Mouse (Mus musculus) limb, embryonic 14.5 days (tissue): ENCODE measurements around the gene Plekhm1. TPM values are rescaled to one million over a fixed set of nuclear protein-coding genes. Genes with fewer than 3 reads are reported as not detected.
A peak's percentile ranks its signal among the peaks of the same experiment; 100 is the strongest.

Experiments
- ATAC-seq: fragments of 200-750 bp; cut with Nextera tagmentation; 2 replicates; pipeline ENCODE4 v1.8.0; 2017; ENCODE audit warnings: low read depth, moderate number of reproducible peaks, moderate TSS enrichment; ENCODE audit not compliant: low FRiP score
- DNase-seq: peaks from one replicate; pipeline ENCODE4 v3.0.0-alpha.2; 2015; ENCODE audit warnings: low spot score
- H3K27ac ChIP-seq: fragments of 300-500 bp; sonication (generic); replicated peaks from 2 replicates; pipeline ENCODE4 v1.5.1; 2014; ENCODE audit warnings: low read depth, mild to moderate bottlenecking, low read length, moderate library complexity, mixed read lengths
- H3K27me3 ChIP-seq: fragments of 300-500 bp; sonication (generic); 2 replicates; pipeline ENCODE4 v1.6.1; 2014; ENCODE audit warnings: low read length, mixed read lengths; ENCODE audit not compliant: control insufficient read depth, insufficient read depth
- H3K36me3 ChIP-seq: fragments of 300-500 bp; sonication (generic); 2 replicates; pipeline ENCODE4 v1.6.1; 2014; ENCODE audit warnings: mild to moderate bottlenecking, low read length, moderate library complexity, mixed read lengths; ENCODE audit not compliant: control insufficient read depth, insufficient read depth
- H3K4me1 ChIP-seq: fragments of 300-500 bp; sonication (generic); 2 replicates; pipeline ENCODE4 v1.6.1; 2014; ENCODE audit warnings: antibody characterized with exemption, low read length, mixed read lengths; ENCODE audit not compliant: control insufficient read depth, insufficient read depth
- H3K4me2 ChIP-seq: fragments of 300-500 bp; sonication (generic); replicated peaks from 2 replicates; pipeline ENCODE4 v1.6.1; 2014; ENCODE audit warnings: low read depth, mild to moderate bottlenecking, low read length, moderate library complexity; ENCODE audit not compliant: severe bottlenecking
- H3K4me3 ChIP-seq: fragments of 300-500 bp; sonication (generic); replicated peaks from 2 replicates; pipeline ENCODE4 v1.5.1; 2014; ENCODE audit warnings: low read length
- H3K9ac ChIP-seq: fragments of 300-500 bp; sonication (generic); 2 replicates; pipeline ENCODE4 v1.6.1; 2014; ENCODE audit warnings: mild to moderate bottlenecking, low read depth, low read length, moderate library complexity; ENCODE audit not compliant: severe bottlenecking
- H3K9me3 ChIP-seq: fragments of 300-500 bp; sonication (generic); 2 replicates; pipeline ENCODE4 v1.6.1; 2016; ENCODE audit warnings: low read length; ENCODE audit not compliant: control insufficient read depth
- POLR2A ChIP-seq: fragments of 200-500 bp; IDR thresholded peaks from 2 replicates; pipeline ENCODE4 v1.8.0; 2012; ENCODE audit warnings: inconsistent platforms, mild to moderate bottlenecking, moderate library complexity, borderline replicate concordance; ENCODE audit not compliant: insufficient read depth, insufficient read length; ENCODE audit errors: extremely low read depth
- WGBS: fragments of 180-500 bp; shearing (Covaris S2); extraction: QIAGEN DNeasy Blood & Tissue Kit; methylation state at CpG from one replicate; pipeline ENCODE4 v1.1.7; 2014; 5-methylcytosine and 5-hydroxymethylcytosine counted together
- polyA plus RNA-seq, 2 experiments: library from polyadenylated mRNA; depleted of rRNA in 1 of 2; stranded (reverse) in 1 of 2; unstranded in 1 of 2; fragments of >200 nt; fragmentation: Nextera tagmentation in 1 of 2; extraction: Ambion mirVana in 1 of 2; gene quantifications; 2 replicates each; pipeline versions ENCODE4 v1.2.1 to v1.2.3; 2012 to 2014

The Plekhm1 gene
- polyA plus RNA-seq, 2 experiments = 9.6 to 11.8 TPM

DNA sequence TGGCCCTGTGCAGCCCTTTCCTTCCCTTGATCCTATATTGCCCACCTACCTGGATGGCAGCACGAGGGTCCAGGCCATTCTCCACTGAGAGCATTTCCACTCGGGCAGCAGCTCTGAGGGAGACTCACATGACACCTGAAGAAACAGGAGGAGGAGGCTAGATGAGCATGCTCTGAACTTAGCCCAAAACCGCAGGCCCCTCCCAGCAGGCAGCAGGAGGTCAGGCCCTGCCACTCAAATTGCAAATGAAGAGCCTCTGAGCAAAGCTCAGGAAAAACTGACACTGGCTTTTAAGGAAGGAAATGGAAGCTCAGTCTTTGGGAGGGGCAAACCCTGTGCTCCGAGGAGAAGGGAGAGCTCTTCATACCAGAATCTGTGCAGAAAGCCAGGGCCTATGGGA is 8.7 kb downstream of the Plekhm1 start:
- H3K4me2 ChIP-seq = no peak overlapping the region
- WGBS = 68% methylated on average over 4 of the region's 4 CpGs
- peaks cover 11% of the 10 kb centered on the region for H3K36me3 ChIP-seq
- H3K4me1 ChIP-seq = no peaks in the 10 kb centered on the region
- ATAC-seq (no peak), DNase-seq (no peak)
- H3K9ac ChIP-seq = no peak overlapping the region
- H3K4me3 ChIP-seq = no peak overlapping the region
- no peaks in the 10 kb centered on the region for H3K27me3 ChIP-seq
- no peak for TF ChIP-seq POLR2A
- H3K9me3 ChIP-seq = no peaks in the 10 kb centered on the region
- no peak overlapping the region for H3K27ac ChIP-seq

DNA sequence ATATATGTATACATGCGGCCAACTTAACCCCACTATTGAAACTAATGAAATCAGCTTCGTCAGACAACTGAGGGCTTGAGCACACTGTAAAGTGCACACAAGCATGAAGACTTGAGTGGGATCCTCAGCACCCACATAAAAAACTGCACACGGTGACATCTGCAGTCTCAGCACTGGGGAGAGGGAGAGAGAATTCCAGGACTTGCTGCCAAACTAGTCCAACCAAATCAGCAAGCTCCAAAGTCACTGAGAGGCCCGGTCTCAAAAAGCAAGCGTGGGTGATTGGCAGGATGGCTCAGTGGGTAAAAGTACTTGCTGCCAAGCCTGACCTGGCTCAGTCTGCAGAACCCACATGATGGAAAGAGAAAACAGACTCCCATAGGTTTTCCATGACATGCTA is 9.7 kb downstream of the Plekhm1 start:
- Histone ChIP-seq H3K9ac (no peak overlapping the region), H3K4me2 (no peak overlapping the region), H3K27me3 (no peaks in the 10 kb centered on the region), H3K36me3 (peaks cover 11% of the 10 kb centered on the region), H3K4me3 (no peak overlapping the region), H3K4me1 (no peaks in the 10 kb centered on the region), H3K27ac (no peak overlapping the region), H3K9me3 (no peaks in the 10 kb centered on the region)
- no peak for DNase-seq
- ATAC-seq = no peak
- no peak for TF ChIP-seq POLR2A
- 91% methylated on average over 5 of the region's 5 CpGs for WGBS

DNA sequence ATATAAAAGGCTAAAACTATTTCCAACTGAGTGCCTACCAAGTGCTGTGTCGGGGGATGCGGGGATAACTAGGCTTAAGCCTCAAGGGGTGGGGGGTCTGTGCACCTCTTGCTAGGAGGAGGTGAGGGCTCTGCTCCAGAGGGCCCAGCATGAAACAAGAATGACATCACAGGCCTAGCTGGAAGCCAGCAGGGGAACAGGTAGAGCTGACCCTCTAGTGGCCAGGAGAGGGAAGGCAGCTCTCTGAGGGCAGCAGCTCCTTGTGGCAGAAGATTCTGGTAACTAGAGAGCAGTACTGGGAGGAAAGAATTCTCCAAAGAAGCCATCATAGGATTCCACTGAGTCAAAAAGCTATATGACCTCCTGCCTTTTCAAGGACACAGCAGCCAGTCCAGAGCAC is 10.3 kb downstream of the Plekhm1 start:
- TF ChIP-seq POLR2A = no peak
- no peaks in the 10 kb centered on the region for H3K4me1 ChIP-seq
- H3K4me2 ChIP-seq = no peak overlapping the region
- H3K9ac ChIP-seq = no peak overlapping the region
- no peak overlapping the region for H3K4me3 ChIP-seq
- no peaks in the 10 kb centered on the region for H3K9me3 ChIP-seq
- no peak overlapping the region for H3K27ac ChIP-seq
- DNase-seq = peak; percentile 29
- WGBS = 64% methylated on average over 2 of the region's 2 CpGs
- ATAC-seq = no peak
- H3K36me3 ChIP-seq = peaks cover 11% of the 10 kb centered on the region
- H3K27me3 ChIP-seq = no peaks in the 10 kb centered on the region

DNA sequence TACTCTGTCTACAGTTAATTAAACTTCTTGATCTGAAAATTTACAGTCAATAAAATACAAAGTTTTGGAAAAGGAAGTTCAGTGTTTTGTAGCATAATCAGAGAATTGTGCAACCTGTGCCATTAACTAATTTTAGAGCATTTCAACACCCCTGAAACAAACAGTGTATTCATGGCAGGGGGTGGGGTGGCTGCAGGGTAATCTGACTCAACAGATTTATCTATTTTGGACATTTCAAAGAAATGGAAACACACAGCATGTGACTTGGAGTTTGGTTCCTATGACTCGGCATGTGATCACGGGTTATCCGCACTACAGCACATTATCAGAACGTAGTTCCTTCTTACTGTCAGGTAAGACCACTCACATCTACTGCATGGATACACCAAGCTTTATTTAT is 12.5 kb downstream of the Plekhm1 start:
- DNase-seq = no peak
- Histone ChIP-seq H3K27ac (no peak overlapping the region), H3K36me3 (peaks cover 32% of the 10 kb centered on the region), H3K9me3 (no peaks in the 10 kb centered on the region), H3K9ac (no peak overlapping the region), H3K27me3 (no peaks in the 10 kb centered on the region), H3K4me3 (no peak overlapping the region), H3K4me1 (no peaks in the 10 kb centered on the region), H3K4me2 (no peak overlapping the region)
- 85% methylated on average over 4 of the region's 4 CpGs for WGBS
- ATAC-seq = no peak
- TF ChIP-seq POLR2A = no peak

DNA sequence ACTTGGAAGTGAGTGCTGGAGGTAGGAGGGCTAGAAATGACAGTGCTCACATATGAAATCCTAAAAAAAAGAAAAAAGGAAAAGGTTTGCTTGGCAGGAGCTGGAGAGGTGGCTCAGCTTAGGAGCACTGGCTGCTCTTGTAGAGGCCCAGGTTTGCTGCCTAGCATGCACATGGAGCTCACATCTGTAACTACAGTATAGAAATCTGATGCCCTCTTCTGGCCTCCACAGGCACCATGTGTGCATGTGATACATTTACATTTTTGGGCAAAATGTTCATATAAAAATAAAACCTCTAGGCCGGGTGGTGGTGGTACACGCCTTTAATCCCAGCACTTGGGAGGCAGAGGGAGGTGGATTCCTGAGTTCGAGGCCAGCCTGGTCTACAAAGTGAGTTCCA is 13.4 kb downstream of the Plekhm1 start:
- no peak overlapping the region for H3K4me2 ChIP-seq
- DNase-seq (no peak), ATAC-seq (no peak)
- H3K27me3 ChIP-seq = no peaks in the 10 kb centered on the region
- H3K9ac ChIP-seq = no peak overlapping the region
- TF ChIP-seq POLR2A = no peak
- no peaks in the 10 kb centered on the region for H3K9me3 ChIP-seq
- peaks cover 41% of the 10 kb centered on the region for H3K36me3 ChIP-seq
- 85% methylated on average over 3 of the region's 3 CpGs for WGBS
- no peak overlapping the region for H3K4me3 ChIP-seq
- no peak overlapping the region for H3K27ac ChIP-seq
- H3K4me1 ChIP-seq = no peaks in the 10 kb centered on the region

DNA sequence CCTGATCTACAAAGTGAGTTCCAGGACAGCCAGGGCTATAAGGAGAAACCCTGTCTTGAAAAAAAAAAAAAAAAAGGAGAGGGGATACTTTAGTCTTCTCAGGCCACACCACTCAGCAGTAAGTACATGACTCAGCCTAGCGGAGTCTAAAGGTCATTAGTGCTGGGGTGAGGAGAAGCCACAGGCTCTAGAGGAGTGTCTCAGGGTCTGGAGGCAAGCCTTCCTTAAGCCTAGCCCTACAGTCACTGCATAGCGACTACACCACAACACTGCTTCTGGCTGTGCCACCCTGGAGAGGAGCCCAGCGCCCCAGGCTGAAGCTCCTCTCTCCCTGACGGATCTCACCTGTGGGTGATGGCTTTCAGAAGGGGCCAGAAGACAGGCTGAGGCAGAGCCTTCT is 15.8 kb downstream of the Plekhm1 start:
- Histone ChIP-seq H3K27ac (no peak overlapping the region), H3K4me1 (no peaks in the 10 kb centered on the region), H3K4me2 (no peak overlapping the region), H3K9ac (no peak overlapping the region), H3K4me3 (no peak overlapping the region), H3K9me3 (no peaks in the 10 kb centered on the region), H3K36me3 (peaks cover 52% of the 10 kb centered on the region), H3K27me3 (no peaks in the 10 kb centered on the region)
- WGBS = 91% methylated on average over 4 of the region's 4 CpGs
- TF ChIP-seq POLR2A = no peak
- DNase-seq (no peak), ATAC-seq (no peak)
